Mouse (Mus musculus) CH12.LX (cell line): Measurements from ENCODE around the gene Adgrl3.

Source experiments
- CHD2 ChIP-seq: IDR thresholded peaks from 2 replicates; pipeline ENCODE4 v1.6.1; 2011; ENCODE audit warnings: low read length, improper control_type of control experiment
- CTCF ChIP-seq, 2 experiments: IDR thresholded peaks in 1 of 2; conservative IDR thresholded peaks in 1 of 2; 2 replicates each; pipeline ENCODE4 v1.5.1; 2011 to 2012; ENCODE audit warnings: low read depth in 2 of 2, low read length in 2 of 2, improper control_type of control experiment in 1 of 2, inconsistent platforms in 1 of 2, mild to moderate bottlenecking in 1 of 2, moderate library complexity in 1 of 2
- EP300 ChIP-seq: IDR thresholded peaks from 2 replicates; pipeline ENCODE4 v1.6.1; 2011; ENCODE audit warnings: low read length, improper control_type of control experiment
- KAT2A ChIP-seq: IDR thresholded peaks from 2 replicates; pipeline ENCODE4 v1.6.1; 2012; ENCODE audit warnings: low read length, improper control_type of control experiment, inconsistent platforms; ENCODE audit not compliant: insufficient replicate concordance
- MAFK ChIP-seq: IDR thresholded peaks from 2 replicates; pipeline ENCODE4 v1.6.1; 2011; ENCODE audit warnings: low read length, improper control_type of control experiment; ENCODE audit not compliant: insufficient replicate concordance
- MXI1 ChIP-seq: IDR thresholded peaks from 2 replicates; pipeline ENCODE4 v1.6.1; 2011; ENCODE audit warnings: mild to moderate bottlenecking, low read depth, low read length, improper control_type of control experiment
- NELFE ChIP-seq: IDR thresholded peaks from 2 replicates; pipeline ENCODE4 v1.6.1; 2011; ENCODE audit warnings: low read depth, low read length, improper control_type of control experiment
- PAX5 ChIP-seq: IDR thresholded peaks from 2 replicates; pipeline ENCODE4 v1.6.1; 2012; ENCODE audit warnings: low read length, inconsistent platforms, mixed read lengths
- POLR2A ChIP-seq: IDR thresholded peaks from 2 replicates; pipeline ENCODE4 v1.6.1; 2011; ENCODE audit warnings: low read depth, mild to moderate bottlenecking, improper control_type of control experiment, low read length
- TBP ChIP-seq: conservative IDR thresholded peaks from 2 replicates; pipeline ENCODE4 v1.6.1; 2011; ENCODE audit warnings: low read depth, low read length, improper control_type of control experiment
- ZC3H11A ChIP-seq: IDR thresholded peaks from 2 replicates; pipeline ENCODE4 v1.6.1; 2012; ENCODE audit warnings: low read depth, mild to moderate bottlenecking, inconsistent platforms, low read length, improper control_type of control experiment
- ZMIZ1 ChIP-seq: IDR thresholded peaks from 2 replicates; pipeline ENCODE4 v1.6.1; 2012; ENCODE audit warnings: low read depth, mild to moderate bottlenecking, inconsistent platforms, low read length, improper control_type of control experiment

GRCm38 (mm10) chr5:81870336-81870735, 850.4 kb downstream of the Adgrl3 start:
- TF ChIP-seq CTCF (conservative IDR thresholded peaks at IDR 0.05 in 1 of 2, IDR thresholded peaks at IDR 0.05 in 1 of 2; ENCODE audit: low read depth in 2 of 2, low read length in 2 of 2) (no peak), MAFK (no peak), POLR2A (no peak), EP300 (no peak), CHD2 (no peak), ZMIZ1 (no peak), MXI1 (no peak), NELFE (no peak), PAX5 (no peak), KAT2A (no peak), TBP (no peak), ZC3H11A (no peak)
